Mouse (Mus musculus): ENCODE data around the gene Daam2.

DNA sequence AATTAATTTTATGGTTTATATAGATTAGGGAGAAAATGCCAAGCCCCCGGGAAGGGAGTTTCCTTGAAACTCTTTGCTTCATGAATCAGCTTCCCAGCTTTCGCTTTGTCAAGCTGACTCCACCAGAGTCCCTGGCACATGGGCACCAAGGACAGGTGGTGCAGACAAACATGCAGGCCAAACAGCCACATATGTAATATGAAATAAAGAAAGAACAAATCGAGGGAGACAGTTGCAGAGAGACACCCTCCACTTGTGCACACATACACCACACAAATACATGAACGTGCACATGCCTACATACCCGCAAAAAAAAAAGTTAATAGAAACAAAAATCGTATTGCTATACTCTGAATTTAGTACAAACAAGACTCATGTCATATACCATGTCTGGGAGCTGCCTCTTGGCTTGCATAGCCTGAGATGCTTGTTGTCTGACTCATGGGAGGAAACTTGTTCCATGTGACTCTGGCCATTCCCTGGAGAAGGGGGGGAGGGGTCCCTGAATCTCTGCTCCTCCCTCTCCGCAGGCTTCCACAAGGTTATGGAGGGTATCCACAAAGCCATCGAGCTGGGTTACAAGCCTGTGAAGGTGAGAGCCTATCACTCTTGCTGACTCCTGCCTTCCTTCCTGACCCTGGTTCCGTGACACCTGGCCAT, 115.4 kb downstream of the Daam2 start:
- TF ChIP-seq CTCF (IDR thresholded peaks at IDR 0.05; ENCODE audit: extremely low read depth, insufficient read length, insufficient replicate concordance, low read depth, low read length) (no peak), POLR2A (IDR thresholded peaks at IDR 0.05; ENCODE audit: low read depth, low read length) (no peak)
